Mouse (Mus musculus) MEL (cell line): ENCODE data around the gene Map3k19. TPM values are rescaled to one million over a fixed set of nuclear protein-coding genes. Genes with fewer than 3 reads are reported as not detected.

Experiments
- DNase-seq: peaks from one replicate; pipeline ENCODE4 v3.0.0; 2011; ENCODE audit warnings: low read depth, low spot score
- H3K27ac ChIP-seq: 2 replicates; pipeline ENCODE4 v1.5.1; 2012; ENCODE audit warnings: low read depth, mild to moderate bottlenecking, control low read depth, low read length, moderate library complexity; ENCODE audit not compliant: control insufficient read depth
- H3K27me3 ChIP-seq, 2 experiments: fragments of 150-350 bp in 1 of 2; sonication (generic) in 1 of 2; 2 replicates each; pipeline ENCODE4 v1.6.1; 2012; ENCODE audit warnings: low read length in 2 of 2, mild to moderate bottlenecking in 2 of 2, improper control_type of control experiment in 1 of 2, moderate library complexity in 1 of 2; ENCODE audit not compliant: insufficient read depth in 2 of 2, control insufficient read depth in 1 of 2
- H3K36me3 ChIP-seq, 2 experiments: 2 replicates each; pipeline ENCODE4 v1.6.1; 2012 to 2014; ENCODE audit warnings: low read length in 2 of 2, improper control_type of control experiment in 1 of 2, inconsistent platforms in 1 of 2, mild to moderate bottlenecking in 1 of 2; ENCODE audit not compliant: insufficient read depth in 2 of 2, control insufficient read depth in 1 of 2
- H3K4me1 ChIP-seq, 2 experiments: fragments of 150-350 bp in 1 of 2; sonication (generic) in 1 of 2; 2 replicates each; pipeline ENCODE4 v1.6.1; 2012; ENCODE audit warnings: low read length in 2 of 2, improper control_type of control experiment in 1 of 2, mild to moderate bottlenecking in 1 of 2; ENCODE audit not compliant: insufficient read depth in 2 of 2, control insufficient read depth in 1 of 2
- H3K4me3 ChIP-seq, 2 experiments: fragments of 150-350 bp in 1 of 2; sonication (generic) in 1 of 2; 2 replicates each; pipeline ENCODE4 v1.5.1; 2012; ENCODE audit warnings: low read depth in 2 of 2, low read length in 2 of 2, mild to moderate bottlenecking in 2 of 2, moderate library complexity in 2 of 2, control low read depth in 1 of 2, improper control_type of control experiment in 1 of 2; ENCODE audit not compliant: control insufficient read depth in 1 of 2, insufficient read depth in 1 of 2
- H3K79me2 ChIP-seq: 2 replicates; pipeline ENCODE4 v1.6.1; 2012; ENCODE audit warnings: mild to moderate bottlenecking, low read length, moderate library complexity; ENCODE audit not compliant: control insufficient read depth, poor library complexity, insufficient read depth
- H3K9ac ChIP-seq: 2 replicates; pipeline ENCODE4 v1.6.1; 2012; ENCODE audit warnings: low read depth, mild to moderate bottlenecking, control low read depth, low read length, moderate library complexity; ENCODE audit not compliant: control insufficient read depth, poor library complexity, severe bottlenecking
- H3K9me3 ChIP-seq: fragments of 150-350 bp; sonication (generic); replicated peaks from 2 replicates; pipeline ENCODE4 v1.6.1; 2012; ENCODE audit warnings: mild to moderate bottlenecking, low read length, improper control_type of control experiment, moderate library complexity; ENCODE audit not compliant: insufficient read depth
- BHLHE40 ChIP-seq: IDR thresholded peaks from 2 replicates; pipeline ENCODE4 v1.6.1; 2012; ENCODE audit warnings: low read depth, mild to moderate bottlenecking, inconsistent platforms, low read length, improper control_type of control experiment, borderline replicate concordance
- CHD1 ChIP-seq: IDR thresholded peaks from 2 replicates; pipeline ENCODE4 v1.6.1; 2012; ENCODE audit warnings: low read depth, mild to moderate bottlenecking, inconsistent platforms, low read length, improper control_type of control experiment
- CTCF ChIP-seq, 3 experiments: IDR thresholded peaks in 2 of 3; conservative IDR thresholded peaks in 1 of 3; 2 replicates each; pipeline ENCODE4 v1.5.1; 2011 to 2012; ENCODE audit warnings: low read length in 3 of 3, low read depth in 2 of 3, mild to moderate bottlenecking in 2 of 3, improper control_type of control experiment in 1 of 3, inconsistent platforms in 1 of 3, mixed read lengths in 1 of 3, moderate library complexity in 1 of 3; ENCODE audit not compliant: control insufficient read depth in 1 of 3, insufficient read depth in 1 of 3, poor library complexity in 1 of 3, severe bottlenecking in 1 of 3
- E2F4 ChIP-seq: IDR thresholded peaks from 2 replicates; pipeline ENCODE4 v1.6.1; 2011; ENCODE audit warnings: low read depth, low read length, improper control_type of control experiment, borderline replicate concordance
- ELF1 ChIP-seq: IDR thresholded peaks from 2 replicates; pipeline ENCODE4 v1.6.1; 2014; ENCODE audit warnings: low read depth, mild to moderate bottlenecking, inconsistent platforms, low read length, improper control_type of control experiment, moderate library complexity
- EP300 ChIP-seq, 2 experiments: IDR thresholded peaks; 2 replicates each; pipeline ENCODE4 v1.6.1; 2011; ENCODE audit warnings: improper control_type of control experiment in 2 of 2, low read length in 2 of 2, low read depth in 1 of 2, mild to moderate bottlenecking in 1 of 2
- ETS1 ChIP-seq: IDR thresholded peaks from 2 replicates; pipeline ENCODE4 v1.6.1; 2012; ENCODE audit warnings: low read depth, mild to moderate bottlenecking, inconsistent platforms, low read length, improper control_type of control experiment, moderate library complexity
- GABPA ChIP-seq: IDR thresholded peaks from 2 replicates; pipeline ENCODE4 v1.6.1; 2012; ENCODE audit warnings: low read depth, mild to moderate bottlenecking, inconsistent platforms, low read length, improper control_type of control experiment, moderate library complexity
- GATA1 ChIP-seq: IDR thresholded peaks from 2 replicates; pipeline ENCODE4 v1.6.1; 2011; ENCODE audit warnings: low read depth, low read length, improper control_type of control experiment
- HCFC1 ChIP-seq: IDR thresholded peaks from 2 replicates; pipeline ENCODE4 v1.6.1; 2012; ENCODE audit warnings: low read depth, mild to moderate bottlenecking, inconsistent platforms, low read length, improper control_type of control experiment, moderate library complexity
- JUND ChIP-seq: IDR thresholded peaks from 2 replicates; pipeline ENCODE4 v1.6.1; 2011; ENCODE audit warnings: low read depth, mild to moderate bottlenecking, improper control_type of control experiment, low read length
- KAT2A ChIP-seq: conservative IDR thresholded peaks from 2 replicates; pipeline ENCODE4 v1.6.1; 2012; ENCODE audit warnings: low read depth, low read length, improper control_type of control experiment, inconsistent platforms
- MAX ChIP-seq: IDR thresholded peaks from 2 replicates; pipeline ENCODE4 v1.6.1; 2011; ENCODE audit warnings: low read length, improper control_type of control experiment
- MXI1 ChIP-seq: IDR thresholded peaks from 2 replicates; pipeline ENCODE4 v1.6.1; 2011; ENCODE audit warnings: mild to moderate bottlenecking, low read depth, low read length, improper control_type of control experiment
- MYB ChIP-seq: IDR thresholded peaks from 2 replicates; pipeline ENCODE4 v1.6.1; 2011; ENCODE audit warnings: mild to moderate bottlenecking, low read depth, low read length, improper control_type of control experiment
- MYC ChIP-seq: IDR thresholded peaks from 2 replicates; pipeline ENCODE4 v1.6.1; 2011; ENCODE audit warnings: low read depth, mild to moderate bottlenecking, low read length, improper control_type of control experiment, moderate library complexity
- NELFE ChIP-seq: IDR thresholded peaks from 2 replicates; pipeline ENCODE4 v1.6.1; 2011; ENCODE audit warnings: low read depth, low read length, improper control_type of control experiment
- NRF1 ChIP-seq: IDR thresholded peaks from 2 replicates; pipeline ENCODE4 v1.6.1; 2014; ENCODE audit warnings: low read depth, mild to moderate bottlenecking, inconsistent platforms, low read length, improper control_type of control experiment, moderate library complexity; ENCODE audit not compliant: poor library complexity, insufficient read depth, severe bottlenecking
- POLR2A ChIP-seq, 2 experiments: IDR thresholded peaks; 2 replicates each; pipeline ENCODE4 v1.6.1; 2011 to 2012; ENCODE audit warnings: low read length in 2 of 2, mild to moderate bottlenecking in 2 of 2, control low read depth in 1 of 2, improper control_type of control experiment in 1 of 2, low read depth in 1 of 2, moderate library complexity in 1 of 2; ENCODE audit not compliant: control insufficient read depth in 1 of 2, insufficient read depth in 1 of 2, poor library complexity in 1 of 2
- POLR2AphosphoS2 ChIP-seq: IDR thresholded peaks from 2 replicates; pipeline ENCODE4 v1.6.1; 2011; ENCODE audit warnings: low read length, improper control_type of control experiment
- POLR2AphosphoS5 ChIP-seq: IDR thresholded peaks from 2 replicates; pipeline ENCODE4 v1.6.1; 2012; ENCODE audit warnings: low read depth, borderline replicate concordance, mild to moderate bottlenecking, inconsistent platforms, low read length, moderate library complexity, mixed read lengths
- RAD21 ChIP-seq: IDR thresholded peaks from 2 replicates; pipeline ENCODE4 v1.6.1; 2011; ENCODE audit warnings: mild to moderate bottlenecking, low read depth, low read length, improper control_type of control experiment
- RCOR1 ChIP-seq: IDR thresholded peaks from 2 replicates; pipeline ENCODE4 v1.6.1; 2012; ENCODE audit warnings: low read depth, mild to moderate bottlenecking, inconsistent platforms, low read length, improper control_type of control experiment
- SIN3A ChIP-seq: IDR thresholded peaks from 2 replicates; pipeline ENCODE4 v1.6.1; 2012; ENCODE audit warnings: low read length, improper control_type of control experiment, inconsistent platforms
- TBP ChIP-seq: IDR thresholded peaks from 2 replicates; pipeline ENCODE4 v1.8.0; 2011; ENCODE audit warnings: low read depth, low read length, improper control_type of control experiment
- TCF12 ChIP-seq: IDR thresholded peaks from 2 replicates; pipeline ENCODE4 v1.6.1; 2014; ENCODE audit warnings: low read depth, mild to moderate bottlenecking, inconsistent platforms, low read length, improper control_type of control experiment, moderate library complexity
- UBTF ChIP-seq: IDR thresholded peaks from 2 replicates; pipeline ENCODE4 v1.6.1; 2012; ENCODE audit warnings: low read depth, mild to moderate bottlenecking, inconsistent platforms, low read length, improper control_type of control experiment, moderate library complexity, borderline replicate concordance; ENCODE audit not compliant: insufficient read depth
- ZC3H11A ChIP-seq: IDR thresholded peaks from 2 replicates; pipeline ENCODE4 v1.6.1; 2012; ENCODE audit warnings: low read depth, mild to moderate bottlenecking, inconsistent platforms, low read length, improper control_type of control experiment
- ZKSCAN1 ChIP-seq: IDR thresholded peaks from 2 replicates; pipeline ENCODE4 v1.6.1; 2012; ENCODE audit warnings: low read depth, mild to moderate bottlenecking, inconsistent platforms, low read length, improper control_type of control experiment, moderate library complexity
- ZMIZ1 ChIP-seq: IDR thresholded peaks from 2 replicates; pipeline ENCODE4 v1.6.1; 2012; ENCODE audit warnings: low read depth, mild to moderate bottlenecking, inconsistent platforms, low read length, improper control_type of control experiment, moderate library complexity
- polyA plus RNA-seq, 2 experiments: library from polyadenylated mRNA; stranded (reverse) in 1 of 2; unstranded in 1 of 2; fragments of >175 nt in 1 of 2; fragments of >200 nt in 1 of 2; gene quantifications; 2 replicates each; pipeline versions ENCODE4 v1.2.1 to v1.2.4; 2012; ENCODE audit warnings: low replicate concordance in 2 of 2, low read depth in 1 of 2; ENCODE audit not compliant: insufficient read length in 2 of 2, insufficient read depth in 1 of 2, missing spikeins in 1 of 2
- total RNA-seq: library from RNA; depleted of rRNA; stranded (reverse); fragments of 300-350 nt; gene quantifications from 2 replicates; pipeline ENCODE4 v1.2.3, GENCODE M21; 2012

Map3k19 gene
- total and polyA plus RNA-seq, 3 experiments: not detected

GRCm38 (mm10) chr1:127836619-127837018 is 18.2 kb downstream of the Map3k19 start:
- H3K9ac ChIP-seq: peak overlapping the region; percentile 55
- peaks cover 0 to 6% of the 10 kb centered on the region in 2 experiments; a peak in 2 of 4 replicates for H3K36me3 ChIP-seq
- H3K9me3 ChIP-seq: no peaks in the 10 kb centered on the region
- TF ChIP-seq ETS1 (peak; percentile 26; the same call in 1 of the 2 replicates), MYC (no peak), TBP (no peak), NRF1 (no peak), JUND (no peak), GABPA (0 out of 2 replicates have a peak, but pooled peaks have one; percentile 14), GATA1 (no peak), CTCF (IDR thresholded peaks at IDR 0.05 in 2 of 3, conservative IDR thresholded peaks at IDR 0.05 in 1 of 3; ENCODE audit: control insufficient read depth in 1 of 3, insufficient read depth in 1 of 3, low read depth in 2 of 3, low read length in 3 of 3, poor library complexity in 1 of 3, severe bottlenecking in 1 of 3) (no peak), MAX (peak; percentile 41; the same call in 1 of the 2 replicates), NELFE (no peak), POLR2A (IDR thresholded peaks at IDR 0.05; ENCODE audit: control insufficient read depth in 1 of 2, insufficient read depth in 1 of 2, low read depth in 1 of 2, low read length in 2 of 2, poor library complexity in 1 of 2) (no peak), KAT2A (no peak), ZKSCAN1 (no peak), RCOR1 (no peak; the same call in 1 of the 2 replicates), E2F4 (no peak), MYB (no peak), EP300 (IDR thresholded peaks at IDR 0.05; ENCODE audit: low read depth in 1 of 2, low read length in 2 of 2) (peak in 1 of 2 experiments; percentile 21; a peak in 1 of 4 replicates)
- peaks cover 10 to 12% of the 10 kb centered on the region in 2 experiments for H3K4me1 ChIP-seq
- peak; percentile 83 for DNase-seq
- no peaks in the 10 kb centered on the region for H3K27me3 ChIP-seq
- H3K79me2 ChIP-seq: no peaks in the 10 kb centered on the region
- no peak overlapping the region for H3K27ac ChIP-seq
- peak overlapping the region; percentile 5 to 65; a peak in 3 of 4 replicates for H3K4me3 ChIP-seq

- H3K4me3 ChIP-seq: peak overlapping the region in 1 of 2 experiments; percentile 9; a peak in 1 of 4 replicates
- H3K9ac ChIP-seq: 0 out of 2 replicates have a peak overlapping the region, but pooled peaks have one; percentile 26
- H3K79me2 ChIP-seq: no peaks in the 10 kb centered on the region
- peaks cover 10 to 12% of the 10 kb centered on the region in 2 experiments for H3K4me1 ChIP-seq
- DNase-seq: peak; percentile 58
- H3K36me3 ChIP-seq: peaks cover 0 to 6% of the 10 kb centered on the region in 2 experiments; a peak in 2 of 4 replicates
- no peaks in the 10 kb centered on the region for H3K27me3 ChIP-seq
- peak overlapping the region; percentile 21; the same call in 1 of the 2 replicates for H3K27ac ChIP-seq
- no peaks in the 10 kb centered on the region for H3K9me3 ChIP-seq
- 0 out of 2 replicates have a peak, but pooled peaks have one; percentile 7 for TF ChIP-seq SIN3A
- TF ChIP-seq JUND: no peak
- TF ChIP-seq ZMIZ1: no peak
- TF ChIP-seq NELFE: no peak
- no peak for TF ChIP-seq RAD21
- TF ChIP-seq E2F4: no peak
- TF ChIP-seq UBTF: no peak
- no peak for TF ChIP-seq ZC3H11A
- no peak for TF ChIP-seq KAT2A
- no peak for TF ChIP-seq POLR2AphosphoS5
- no peak for TF ChIP-seq MAX
- no peak for TF ChIP-seq RCOR1
- no peak for TF ChIP-seq CTCF (IDR thresholded peaks at IDR 0.05 in 2 of 3, conservative IDR thresholded peaks at IDR 0.05 in 1 of 3; ENCODE audit: control insufficient read depth in 1 of 3, insufficient read depth in 1 of 3, low read depth in 2 of 3, low read length in 3 of 3, poor library complexity in 1 of 3, severe bottlenecking in 1 of 3)
- TF ChIP-seq MYB: no peak
- no peak for TF ChIP-seq MXI1
- TF ChIP-seq GATA1: peak; percentile 34
- TF ChIP-seq TCF12: 0 out of 2 replicates have a peak, but pooled peaks have one; percentile 12
- no peak for TF ChIP-seq BHLHE40
- TF ChIP-seq CHD1: no peak
- TF ChIP-seq TBP: no peak
- no peak for TF ChIP-seq POLR2AphosphoS2
- no peak for TF ChIP-seq HCFC1
- TF ChIP-seq ELF1: no peak
Measured at GRCm38 (mm10) chr1:127834202-127834601, 20.6 kb downstream of the Map3k19 start.
